Mouse (Mus musculus) neural tube, embryonic 10.5 days (tissue): Measurements from ENCODE around the gene Als2cr12.
"Not testable (repeated sequence)": the region's sequence is repeated elsewhere in the genome, so short reads cannot be mapped to it uniquely, and the experiment has no call there.

ENCODE experiments used
- DNase-seq: peaks from one replicate; pipeline ENCODE4 v3.0.0-alpha.2; 2017; ENCODE audit warnings: low spot score; ENCODE audit errors: extremely low spot score

Gene Als2cr12

GRCm38 (mm10) chr1:58690006-58690744, 5.6 kb downstream of the Als2cr12 start:
- no peak for DNase-seq

GRCm38 (mm10) chr1:58689426-58689825, 6.4 kb downstream of the Als2cr12 start:
- DNase-seq, result no peak

GRCm38 (mm10) chr1:58678412-58678811, 17.4 kb downstream of the Als2cr12 start:
- not testable (repeated sequence) for DNase-seq

GRCm38 (mm10) chr1:58677575-58677974, 18.2 kb downstream of the Als2cr12 start:
- peak; percentile 18 for DNase-seq

- no peak for DNase-seq
These were observed 20.8 kb downstream of the Als2cr12 start for GRCm38 (mm10) chr1:58675011-58675410.

GRCm38 (mm10) chr1:58672116-58672515, 23.7 kb downstream of the Als2cr12 start:
- DNase-seq, result no peak

GRCm38 (mm10) chr1:58669635-58670034, 26.2 kb downstream of the Als2cr12 start:
- DNase-seq, result not testable (repeated sequence)

GRCm38 (mm10) chr1:58668191-58668590, 27.6 kb downstream of the Als2cr12 start:
- DNase-seq, result no peak

- not testable (repeated sequence) for DNase-seq
These were observed 32.4 kb downstream of the Als2cr12 start for GRCm38 (mm10) chr1:58663365-58663764.

GRCm38 (mm10) chr1:58662671-58663070, 33.1 kb downstream of the Als2cr12 start:
- not testable (repeated sequence) for DNase-seq

- DNase-seq, result peak; percentile 65
These were observed 43.0 kb downstream of the Als2cr12 start for GRCm38 (mm10) chr1:58652480-58653403.

GRCm38 (mm10) chr1:58651571-58652456, 44.0 kb downstream of the Als2cr12 start:
- not testable (repeated sequence) for DNase-seq

- DNase-seq, result not testable (repeated sequence)
These were observed 66.9 kb downstream of the Als2cr12 start for GRCm38 (mm10) chr1:58628847-58629246.

- no peak for DNase-seq
These were observed 73.6 kb downstream of the Als2cr12 start for GRCm38 (mm10) chr1:58621996-58622748.

GRCm38 (mm10) chr1:58621251-58621650, 74.5 kb downstream of the Als2cr12 start:
- DNase-seq, result no peak

- DNase-seq, result no peak
These were observed 77.0 kb downstream of the Als2cr12 start for GRCm38 (mm10) chr1:58618766-58619165.

GRCm38 (mm10) chr1:58617978-58618668, 77.7 kb downstream of the Als2cr12 start:
- no peak for DNase-seq

- DNase-seq, result no peak
These were observed 78.7 kb downstream of the Als2cr12 start for GRCm38 (mm10) chr1:58617076-58617475.

GRCm38 (mm10) chr1:58616176-58616575, 79.6 kb downstream of the Als2cr12 start:
- DNase-seq, result no peak

GRCm38 (mm10) chr1:58615146-58615545, 80.6 kb downstream of the Als2cr12 start:
- DNase-seq, result no peak
